Mouse (Mus musculus) fibroblast of lung, adult 2 months (primary cell): ENCODE results near the gene Lingo2.

Source experiments
- DNase-seq: peaks from one replicate; pipeline ENCODE4 v3.0.0-alpha.2; 2011; ENCODE audit warnings: low read depth

Gene Lingo2

GRCm38 (mm10) chr4:36951150-36951954 lies at the start of gene Lingo2:
Lingo2 (minus strand) TSS chr4:36951747.
- DNase-seq, result no peak

GRCm38 (mm10) chr4:36973358-36973757 lies 21.8 kb upstream of the Lingo2 start:
- no peak for DNase-seq

GRCm38 (mm10) chr4:36952431-36953429 lies 1.2 kb upstream of the Lingo2 start:
- no peak for DNase-seq

DNA sequence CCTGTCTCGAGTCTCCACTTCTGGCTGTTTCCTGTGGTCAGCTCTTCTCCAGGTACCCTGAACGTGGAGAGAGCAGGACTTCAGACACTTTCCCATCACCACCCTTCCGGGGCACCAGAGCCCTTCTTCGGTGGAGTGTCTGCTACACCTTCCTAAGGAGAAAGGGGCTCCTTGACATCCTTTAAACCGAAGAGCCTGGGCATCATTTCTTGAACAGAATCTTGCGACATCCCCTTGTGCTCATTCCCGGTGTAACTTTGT lies 338 bp upstream of the Lingo2 start:
- DNase-seq, result no peak

- no peak for DNase-seq
Measured at GRCm38 (mm10) chr4:36950790-36951149, 777 bp downstream of the Lingo2 start.

- no peak for DNase-seq
Measured at GRCm38 (mm10) chr4:36950021-36950751, 1.4 kb downstream of the Lingo2 start.

DNA sequence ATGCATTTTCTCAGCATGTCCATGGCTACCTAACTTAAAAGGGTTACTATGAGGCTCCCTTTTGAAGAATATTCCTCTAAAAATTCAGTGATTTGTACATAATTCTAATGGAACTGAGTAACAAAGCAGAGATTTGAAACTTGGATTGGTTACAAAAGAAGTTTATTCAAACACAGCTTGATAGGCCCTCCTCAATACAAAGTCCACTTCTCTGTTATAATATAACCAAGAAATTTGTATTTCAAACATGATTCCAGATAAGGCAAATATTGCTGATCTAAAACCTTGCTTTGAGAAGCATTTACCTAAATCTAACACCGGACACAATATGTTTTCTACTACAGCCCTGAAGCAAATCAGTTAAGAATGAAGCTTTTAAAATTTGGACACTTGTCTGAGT lies 60.7 kb downstream of the Lingo2 start:
- no peak for DNase-seq

DNA sequence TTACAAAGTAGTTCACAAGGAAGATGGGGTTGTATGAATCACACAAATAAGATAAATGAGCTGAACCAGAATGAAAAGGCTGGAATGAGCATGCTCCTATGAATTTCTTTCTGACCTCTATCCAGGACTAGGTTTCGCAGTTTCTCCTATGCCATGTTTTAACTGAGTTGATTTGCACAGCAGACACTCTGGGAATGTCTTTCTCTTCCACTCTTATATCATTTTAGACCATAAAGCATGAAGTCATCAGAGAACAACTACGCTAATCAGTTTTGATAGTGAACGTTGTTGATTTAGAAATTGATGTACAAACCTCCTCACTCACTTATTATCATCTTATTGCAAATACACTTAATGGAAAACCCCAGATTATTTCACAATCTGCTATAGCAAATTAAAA lies 61.2 kb downstream of the Lingo2 start:
- DNase-seq, result no peak

DNA sequence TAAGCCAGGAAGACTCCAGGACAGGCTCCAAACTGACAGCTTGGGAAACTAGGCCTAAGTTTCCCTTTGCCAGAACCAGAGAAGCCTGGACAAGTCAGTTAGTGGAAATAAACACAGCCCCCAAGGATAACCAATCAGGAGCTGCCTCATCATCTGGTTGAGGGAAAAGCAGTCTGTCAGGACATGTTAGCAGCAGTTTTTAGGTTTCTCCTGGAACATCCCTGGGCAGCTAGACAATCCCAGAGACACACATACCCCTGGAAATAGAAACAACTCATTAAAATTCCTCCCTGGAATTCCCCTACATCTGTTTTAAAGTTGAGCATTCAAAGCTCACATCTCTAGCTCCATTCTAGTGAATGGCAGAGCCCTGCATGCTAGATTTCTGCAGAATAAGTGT lies 76.8 kb downstream of the Lingo2 start:
- DNase-seq, result no peak

- DNase-seq, result no peak
Measured at GRCm38 (mm10) chr4:36824982-36825381, 126.6 kb downstream of the Lingo2 start.

DNA sequence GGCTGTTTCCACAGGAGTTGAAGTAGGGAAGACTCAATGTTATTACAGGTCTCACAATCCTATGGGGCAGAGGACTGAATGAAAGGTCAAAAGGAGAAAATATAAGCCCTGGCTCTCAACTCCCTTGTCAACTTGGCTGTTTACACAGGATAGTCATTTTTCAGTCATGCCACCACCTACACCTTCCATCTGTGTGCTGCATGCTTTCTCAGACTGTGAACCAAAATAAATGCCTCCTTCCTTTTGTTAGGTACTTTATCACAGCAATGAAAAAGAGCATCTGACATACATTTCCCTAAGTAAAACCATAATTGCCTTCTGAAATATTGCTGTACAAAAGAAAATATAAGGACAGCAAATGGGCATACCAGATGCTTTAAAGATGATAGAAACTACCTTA lies 129.6 kb downstream of the Lingo2 start:
- DNase-seq, result no peak

- DNase-seq, result no peak
Measured at GRCm38 (mm10) chr4:36775088-36775487, 176.5 kb downstream of the Lingo2 start.

DNA sequence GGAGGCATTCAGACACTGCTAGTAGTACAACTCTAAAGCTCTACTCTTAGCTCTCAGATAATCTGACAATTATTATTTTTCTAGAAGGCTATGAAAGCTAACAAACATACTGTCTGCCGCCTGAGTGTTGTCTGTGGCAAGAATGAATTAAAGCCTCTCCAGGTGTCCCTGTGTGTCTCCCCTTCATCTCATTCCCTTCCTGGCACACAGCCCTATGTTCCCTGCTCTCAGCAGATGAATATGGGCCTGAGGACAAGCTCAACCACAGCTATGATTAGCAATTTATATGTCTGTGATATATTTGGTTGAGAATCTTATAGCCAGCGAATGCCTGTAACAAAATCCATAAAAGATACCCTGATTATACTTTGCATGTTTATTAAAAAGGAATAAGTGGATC lies 220.9 kb downstream of the Lingo2 start:
- DNase-seq, result no peak

DNA sequence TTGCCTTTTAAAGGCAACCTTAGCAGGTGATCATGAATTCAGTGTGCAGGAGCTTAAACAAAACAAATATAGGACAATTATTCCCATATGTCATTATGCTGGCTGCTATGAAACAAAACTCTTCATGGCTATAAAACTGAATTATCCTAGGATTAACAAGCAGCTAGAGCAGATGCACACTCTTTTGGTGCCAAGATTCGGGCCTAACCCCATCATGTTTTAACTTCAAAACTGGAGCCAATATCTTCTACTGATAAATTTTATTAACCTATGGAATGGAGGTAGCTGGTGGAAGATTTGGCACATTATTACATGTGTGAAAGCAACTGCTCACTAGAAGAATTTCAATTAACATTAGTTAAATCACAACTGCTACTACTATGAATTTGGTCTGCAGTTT lies 235.1 kb downstream of the Lingo2 start:
- no peak for DNase-seq

DNA sequence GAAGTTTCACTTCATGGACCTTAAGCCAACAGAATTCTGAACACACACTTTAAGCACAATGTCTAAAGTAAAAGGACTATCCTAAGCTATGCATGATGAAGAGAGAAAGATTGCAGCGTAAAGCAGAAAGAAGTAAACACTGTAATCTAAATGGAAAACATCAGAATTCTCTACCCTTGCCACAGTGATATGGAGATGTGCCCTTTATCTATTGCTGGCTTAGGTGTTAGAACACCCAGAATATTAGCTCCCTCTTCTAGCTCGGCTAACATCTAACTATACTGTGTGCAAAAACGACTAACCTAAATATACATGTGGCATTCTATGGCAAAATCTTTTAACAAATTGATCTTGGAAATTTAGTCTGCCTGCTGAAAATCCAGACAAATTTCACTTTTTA lies 252.7 kb downstream of the Lingo2 start:
- no peak for DNase-seq

DNA sequence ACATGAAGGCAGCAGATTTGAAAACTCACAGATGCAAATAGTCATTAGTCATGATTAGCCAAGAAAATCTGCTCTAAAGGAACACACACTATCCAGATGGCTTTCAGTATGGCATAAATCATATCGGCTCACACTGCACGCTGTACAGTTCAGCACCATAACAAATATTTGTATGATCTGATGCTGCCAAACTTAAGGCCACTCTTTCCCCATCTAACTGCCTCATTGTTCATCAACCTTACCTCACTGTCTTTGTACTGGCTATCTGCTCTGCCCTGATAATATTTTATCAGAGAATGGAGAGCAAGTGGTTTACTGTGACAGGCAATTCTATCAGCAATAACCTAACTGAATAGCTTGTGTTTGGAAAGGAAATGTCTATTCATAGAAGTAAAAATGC lies 254.7 kb downstream of the Lingo2 start:
- DNase-seq, result no peak

DNA sequence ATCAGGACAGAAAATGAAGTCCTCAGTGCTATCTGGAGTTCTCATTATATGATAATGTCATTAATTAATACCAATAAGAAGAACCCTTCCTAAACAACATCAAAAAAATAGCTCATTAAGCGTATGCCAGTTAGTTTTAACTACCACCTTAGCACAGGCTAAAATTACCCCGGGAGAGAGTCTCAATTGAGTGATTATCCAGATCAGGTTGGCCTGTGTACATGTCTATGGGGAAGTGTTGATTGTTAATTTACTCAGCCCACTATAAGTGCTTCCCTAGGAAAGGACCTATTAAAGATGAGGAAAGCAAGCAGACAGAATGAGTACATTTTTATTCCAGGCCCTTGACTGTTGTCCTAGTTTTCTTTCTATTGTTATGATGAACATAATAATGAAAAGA lies 291.6 kb downstream of the Lingo2 start:
- DNase-seq, result no peak

DNA sequence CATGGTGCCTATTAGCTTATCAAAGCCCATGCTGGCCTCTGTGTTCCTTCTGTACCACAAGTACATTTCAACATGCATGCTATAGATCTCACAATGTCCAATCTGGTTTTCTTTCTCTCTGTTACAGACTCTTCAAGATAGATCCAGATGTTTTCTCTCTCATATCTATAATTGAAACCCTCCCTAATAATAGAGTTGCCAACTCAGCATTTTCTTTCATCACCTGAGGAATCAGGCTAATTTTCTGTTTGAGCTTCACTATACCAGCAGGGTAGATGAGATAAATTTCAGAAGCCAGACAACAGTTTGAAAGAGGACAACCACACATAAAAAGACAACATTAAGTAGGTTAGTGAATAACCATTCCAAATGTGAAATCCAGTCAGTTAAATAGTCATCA lies 303.8 kb downstream of the Lingo2 start:
- no peak for DNase-seq

GRCm38 (mm10) chr4:36635666-36636065 lies 315.9 kb downstream of the Lingo2 start:
- no peak for DNase-seq

- no peak for DNase-seq
Measured at GRCm38 (mm10) chr4:36576801-36577200, 374.7 kb downstream of the Lingo2 start.

GRCm38 (mm10) chr4:36576256-36576655 lies 375.3 kb downstream of the Lingo2 start:
- no peak for DNase-seq

- no peak for DNase-seq
Measured at GRCm38 (mm10) chr4:36566544-36566943, 385.0 kb downstream of the Lingo2 start.

DNA sequence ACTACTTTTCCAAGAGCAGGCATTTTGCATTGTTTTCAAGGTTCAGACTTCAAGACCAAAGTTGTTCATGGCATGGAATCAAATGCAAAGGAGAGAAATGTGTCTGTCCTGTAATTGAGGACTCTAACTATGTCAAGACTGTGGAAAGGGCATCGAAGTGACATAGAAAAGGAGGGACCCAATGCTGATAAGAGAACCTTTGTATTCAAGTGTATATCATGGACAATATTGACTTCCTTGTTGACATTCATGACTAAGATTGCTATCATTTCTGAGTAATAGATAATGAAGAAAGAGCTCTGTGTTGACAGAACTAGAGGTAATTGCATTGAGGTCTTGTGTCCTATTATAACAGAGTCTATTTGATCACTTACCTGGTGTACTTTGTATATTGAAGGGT lies 390.6 kb downstream of the Lingo2 start:
- DNase-seq, result no peak
